12 mouse cellular contexts compared by ENCODE assay signal in the genomic region with DNA sequence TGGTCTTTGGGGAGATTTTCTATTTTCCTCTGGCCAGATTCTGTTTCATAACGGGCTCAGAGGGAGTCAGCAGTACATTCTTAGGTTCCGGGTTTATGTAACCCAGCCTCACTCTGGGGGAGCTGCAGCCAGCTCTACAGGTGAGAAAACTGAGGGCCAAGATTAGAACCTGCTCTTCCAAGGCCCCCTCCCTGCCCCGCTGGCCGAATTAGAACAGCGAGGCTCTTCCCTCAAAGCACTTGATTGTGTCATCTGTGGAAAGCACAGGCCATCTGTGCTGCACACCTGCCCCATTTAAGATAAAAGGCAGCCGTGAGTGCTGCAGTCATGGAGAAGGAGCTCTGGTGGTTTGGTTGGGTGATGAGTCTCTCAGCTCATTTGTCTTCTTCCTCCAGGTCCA.
DNase-seq lines count a peak whose midpoint lies in the region; ATAC-seq lines count a peak whose summit lies in the region.
"Had no signal": no experiment of that assay in that cellular context is flagged by ENCODE, and none has a peak within 500 bp of the region (broad histone marks: within the 10 kb centered on the region; RNA-seq: fewer than 3 reads in every experiment).

No protein-coding gene starts in this region.

- no peak for ATAC-seq in limb, embryonic 15.5 days (ENCODE audit: insufficient number of reproducible peaks, low FRiP score, low TSS enrichment, low read depth)
- ATAC-seq in embryonic facial prominence, embryonic 15.5 days (ENCODE audit: insufficient number of reproducible peaks, low FRiP score, low TSS enrichment, low read depth): no peak

- no peaks in the 10 kb centered on the region for H3K27me3 ChIP-seq in limb, embryonic 15.5 days
- H3K27me3 ChIP-seq in limb, embryonic 10.5 days (ENCODE audit: low read depth, poor library complexity, severe bottlenecking): no peaks in the 10 kb centered on the region
- H3K27me3 ChIP-seq in embryonic facial prominence, embryonic 15.5 days: no peaks in the 10 kb centered on the region
- H3K27me3 ChIP-seq: hindbrain, embryonic 15.5 days; megakaryocyte, embryonic 14.5 days had no signal

- H3K4me2 ChIP-seq in limb, embryonic 15.5 days: no peak overlapping the region
- 0 out of 2 replicates have a peak overlapping the region, but pooled peaks have one; percentile 4 for H3K4me2 ChIP-seq in embryonic facial prominence, embryonic 15.5 days (replicated peaks)
- H3K4me2 ChIP-seq: hindbrain, embryonic 15.5 days had no signal

- H3K4me3 ChIP-seq in limb, embryonic 15.5 days: no peak overlapping the region
- no peak overlapping the region for H3K4me3 ChIP-seq in limb, embryonic 10.5 days
- no peak overlapping the region for H3K4me3 ChIP-seq in embryonic facial prominence, embryonic 15.5 days (replicated peaks)
- H3K4me3 ChIP-seq: erythroblast, embryonic 14.5 days; hindbrain, embryonic 15.5 days; megakaryocyte, embryonic 14.5 days had no signal

- H3K36me3 ChIP-seq in limb, embryonic 15.5 days: peaks cover 71% of the 10 kb centered on the region
- peaks cover 32% of the 10 kb centered on the region for H3K36me3 ChIP-seq in limb, embryonic 10.5 days
- H3K36me3 ChIP-seq in embryonic facial prominence, embryonic 15.5 days: peaks cover 64% of the 10 kb centered on the region
- H3K36me3 ChIP-seq: hindbrain, embryonic 15.5 days had no signal

- peak; percentile 13 to 32 for DNase-seq in frontal cortex, adult 2 months (ENCODE audit: extremely low spot score in 1 of 2, low spot score in 1 of 2)
- no peak for DNase-seq in frontal cortex, postnatal 25 days (ENCODE audit: low spot score in 2 of 2)
- DNase-seq in limb, embryonic 10.5 days (ENCODE audit: low spot score): no peak
- DNase-seq in thymus, postnatal 0 days (ENCODE audit: low spot score): peak; percentile 70
- no peak for DNase-seq in urinary bladder, postnatal 25 days (ENCODE audit: low spot score)
- DNase-seq in adipocyte (ENCODE audit: low spot score): no peak
- DNase-seq: heart, adult 18-20 months had no signal

- peak overlapping the region; percentile 50 for H3K27ac ChIP-seq in limb, embryonic 15.5 days
- no peak overlapping the region for H3K27ac ChIP-seq in limb, embryonic 10.5 days
- H3K27ac ChIP-seq in embryonic facial prominence, embryonic 15.5 days (replicated peaks): peak overlapping the region; percentile 88
- H3K27ac ChIP-seq: hindbrain, embryonic 15.5 days had no signal

- H3K9me3 ChIP-seq in limb, embryonic 15.5 days: no peaks in the 10 kb centered on the region
- no peaks in the 10 kb centered on the region for H3K9me3 ChIP-seq in limb, embryonic 10.5 days (replicated peaks)
- no peaks in the 10 kb centered on the region for H3K9me3 ChIP-seq in embryonic facial prominence, embryonic 15.5 days (replicated peaks)
- H3K9me3 ChIP-seq: hindbrain, embryonic 15.5 days; megakaryocyte, embryonic 14.5 days had no signal

- H3K9ac ChIP-seq in limb, embryonic 15.5 days: no peak overlapping the region
- H3K9ac ChIP-seq in embryonic facial prominence, embryonic 15.5 days: no peak overlapping the region
- H3K9ac ChIP-seq: hindbrain, embryonic 15.5 days had no signal

- H3K4me1 ChIP-seq in limb, embryonic 15.5 days: peaks cover 18% of the 10 kb centered on the region
- peaks cover 7% of the 10 kb centered on the region for H3K4me1 ChIP-seq in limb, embryonic 10.5 days
- peaks cover 15% of the 10 kb centered on the region; the same call in 1 of the 2 replicates for H3K4me1 ChIP-seq in embryonic facial prominence, embryonic 15.5 days
- H3K4me1 ChIP-seq: hindbrain, embryonic 15.5 days had no signal

- WGBS in limb, embryonic 15.5 days: 65% methylated on average over 6 of the region's 6 CpGs
- WGBS in limb, embryonic 10.5 days: 80% methylated on average over 6 of the region's 6 CpGs
- WGBS in embryonic facial prominence, embryonic 15.5 days: 69% methylated on average over 6 of the region's 6 CpGs

Comparison
In these comparisons a context has a peak if more than half of its experiments do, and no peak if none do; other contexts are left out.
1. DNase-seq: peak in frontal cortex, adult 2 months (2 of 2) and thymus, postnatal 0 days (single experiment); none in frontal cortex, postnatal 25 days (0 of 2), limb, embryonic 10.5 days (single experiment), urinary bladder, postnatal 25 days (single experiment) and adipocyte (single experiment).